Mouse (Mus musculus) right cerebral cortex, postnatal 10 days (tissue): ENCODE results near the gene Cnpy2.
A peak's percentile ranks its signal among the peaks of the same experiment; 100 is the strongest.
"Not testable (repeated sequence)": the region's sequence is repeated elsewhere in the genome, so short reads cannot be mapped to it uniquely, and the experiment has no call there.

Experiments used
- DNase-seq, 2 experiments: peaks; one replicate each; pipeline ENCODE4 v3.0.0; 2021; ENCODE audit warnings: low spot score in 2 of 2

Gene Cnpy2

DNA sequence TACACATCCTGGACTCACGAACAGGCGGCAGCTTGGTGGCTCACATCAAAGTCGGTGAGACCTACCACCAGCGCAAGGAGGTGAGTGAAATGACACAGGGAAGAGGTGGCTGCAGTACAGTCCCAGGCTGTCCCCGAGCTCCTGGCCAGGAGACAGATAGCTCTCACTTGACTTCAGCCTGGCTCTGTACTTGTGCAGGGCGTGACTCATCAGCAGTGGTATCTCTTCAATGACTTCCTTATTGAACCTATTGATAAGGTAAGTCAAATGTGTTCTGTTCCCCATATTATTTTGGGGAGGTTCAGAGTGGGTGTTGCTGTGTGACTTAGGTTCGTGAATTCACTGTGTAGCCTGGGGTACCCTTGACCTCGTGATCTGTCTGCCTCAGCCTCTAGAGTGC is 6.7 kb upstream of the Cnpy2 start:
- DNase-seq = no peak

DNA sequence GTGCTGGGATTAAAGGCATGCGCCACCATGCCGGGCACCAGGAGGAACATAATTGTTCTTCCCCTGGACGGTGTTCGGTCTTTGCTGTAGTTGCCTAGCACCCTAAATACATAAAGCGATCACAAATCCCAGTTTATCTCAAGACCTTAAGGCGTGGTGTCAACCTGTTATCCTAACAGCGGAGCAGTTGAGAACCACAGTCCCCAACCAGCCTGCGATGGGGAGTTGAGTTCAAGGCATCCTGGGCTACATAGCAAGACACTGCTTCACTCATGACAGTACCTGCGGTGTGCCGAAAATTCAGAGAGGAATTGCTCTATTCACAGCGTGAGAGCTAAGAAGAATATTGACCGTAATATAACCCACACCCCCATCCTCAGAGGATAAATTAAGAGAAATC is 618 bp upstream of the Cnpy2 start:
- no peak for DNase-seq

DNA sequence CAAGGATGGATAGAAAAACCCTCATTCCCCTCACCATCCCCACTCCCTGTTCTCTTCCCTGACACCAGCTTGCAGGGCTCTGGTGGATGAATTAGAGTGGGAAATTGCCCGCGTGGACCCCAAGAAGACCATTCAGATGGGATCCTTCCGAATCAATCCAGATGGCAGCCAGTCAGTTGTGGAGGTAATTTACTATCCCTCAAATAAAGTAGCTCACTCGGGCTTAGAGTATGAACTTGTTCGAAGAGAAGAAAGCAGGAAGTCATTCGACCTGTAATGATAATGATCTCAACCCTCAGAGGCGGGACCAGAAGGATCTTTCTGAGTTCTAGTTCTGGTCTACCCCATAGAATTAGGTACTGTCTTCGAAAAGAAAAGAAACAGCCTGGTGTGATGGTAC is 1.3 kb downstream of the Cnpy2 start:
- no peak for DNase-seq

DNA sequence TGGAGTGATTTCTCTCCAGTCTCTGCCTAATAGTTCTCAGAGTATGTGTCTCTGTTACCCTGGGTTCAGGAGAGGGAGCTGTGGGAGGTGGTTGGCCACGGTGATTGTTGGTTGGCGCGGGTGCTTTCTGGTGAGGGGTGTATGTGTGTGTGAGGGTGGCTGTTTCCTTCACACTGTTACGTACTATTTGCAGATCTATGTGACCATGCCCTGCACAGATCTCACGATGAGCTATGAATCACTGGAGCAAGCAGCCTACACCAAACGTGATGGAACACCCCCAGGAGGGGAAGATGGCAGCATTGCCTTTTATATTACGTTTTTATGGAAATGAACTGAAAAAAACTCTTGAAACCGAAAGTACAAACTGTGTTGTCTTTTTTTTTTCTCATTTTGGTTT is 4.6 kb downstream of the Cnpy2 start:
- DNase-seq = no peak

DNA sequence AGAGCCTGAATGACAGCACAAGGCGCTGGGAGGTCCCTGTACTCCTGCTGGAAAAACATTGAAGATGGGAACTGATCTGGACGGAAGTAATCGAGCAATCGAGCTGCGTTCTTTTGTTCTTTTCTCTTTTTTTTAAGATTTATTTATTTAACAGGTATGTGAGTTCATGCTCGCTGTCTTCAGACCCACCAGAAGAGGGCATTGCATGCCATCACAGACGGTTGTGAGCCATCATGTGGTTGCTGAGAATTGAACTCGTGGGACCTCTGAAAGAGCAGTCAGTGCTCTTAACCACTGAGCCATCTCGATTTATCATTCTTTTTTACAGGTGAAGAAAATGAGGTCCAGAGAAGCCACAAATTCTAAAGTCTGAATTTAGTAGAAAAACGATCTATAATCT is 5.4 kb downstream of the Cnpy2 start:
- DNase-seq = no peak

DNA sequence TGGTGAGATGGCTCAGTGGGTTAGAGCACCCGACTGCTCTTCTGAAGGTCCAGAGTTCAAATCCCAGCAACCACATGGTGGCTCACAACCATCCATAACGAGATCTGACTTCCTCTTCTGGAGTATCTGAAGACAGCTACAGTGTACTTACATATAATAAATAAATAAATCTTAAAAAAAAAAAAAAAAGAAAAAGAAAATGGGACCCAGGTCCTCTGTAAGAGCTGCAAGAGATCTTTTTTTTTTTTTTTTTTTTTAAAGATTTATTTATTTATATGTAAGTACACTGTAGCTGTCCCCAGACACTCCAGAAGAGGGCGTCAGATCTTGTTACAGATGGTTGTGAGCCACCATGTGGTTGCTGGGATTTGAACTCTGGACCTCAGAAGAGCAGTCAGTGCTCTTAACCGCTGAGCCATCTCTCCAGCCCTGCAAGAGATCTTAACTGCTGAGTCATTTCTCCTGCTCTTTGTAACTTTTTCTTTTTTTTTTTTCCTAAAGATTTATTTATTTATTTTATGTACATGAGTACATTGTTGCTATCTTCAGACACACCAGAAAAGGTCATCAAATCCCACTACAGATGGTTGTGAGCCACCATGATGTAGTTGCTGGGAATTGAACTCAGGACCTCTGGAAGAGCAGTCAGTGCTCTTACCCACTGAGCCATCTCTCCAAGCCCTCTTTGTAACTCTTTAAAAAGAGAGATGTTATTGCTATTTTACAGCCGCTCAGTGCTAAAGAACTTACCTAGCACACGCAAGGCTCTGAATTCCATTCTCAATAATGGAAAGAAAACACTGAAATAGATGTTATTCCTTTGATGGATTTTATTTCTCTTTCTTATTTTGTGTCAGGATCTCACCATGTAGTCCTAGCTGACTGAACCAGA is 10.3 kb downstream of the Cnpy2 start:
- not testable (repeated sequence) for DNase-seq

DNA sequence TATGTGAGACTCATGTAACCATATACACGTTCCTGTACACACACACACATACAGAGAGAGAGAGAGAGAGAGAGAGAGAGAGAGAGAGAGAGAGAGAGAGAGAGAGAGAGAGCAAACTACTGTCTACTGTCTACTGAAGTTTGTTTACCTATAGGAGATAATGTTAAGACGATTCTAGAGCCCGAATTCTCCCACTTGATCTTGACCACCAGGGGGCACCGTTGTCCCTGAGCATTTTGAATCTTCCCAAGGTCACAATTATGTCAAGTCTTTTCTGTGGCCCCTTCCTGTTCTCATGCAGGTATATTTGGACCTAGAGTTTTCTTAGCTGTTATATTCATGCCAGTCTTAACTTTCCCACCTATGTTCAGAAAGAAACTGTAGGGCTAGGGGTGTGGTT is 13.3 kb downstream of the Cnpy2 start:
- peak in 1 of 2 experiments; percentile 65 for DNase-seq

DNA sequence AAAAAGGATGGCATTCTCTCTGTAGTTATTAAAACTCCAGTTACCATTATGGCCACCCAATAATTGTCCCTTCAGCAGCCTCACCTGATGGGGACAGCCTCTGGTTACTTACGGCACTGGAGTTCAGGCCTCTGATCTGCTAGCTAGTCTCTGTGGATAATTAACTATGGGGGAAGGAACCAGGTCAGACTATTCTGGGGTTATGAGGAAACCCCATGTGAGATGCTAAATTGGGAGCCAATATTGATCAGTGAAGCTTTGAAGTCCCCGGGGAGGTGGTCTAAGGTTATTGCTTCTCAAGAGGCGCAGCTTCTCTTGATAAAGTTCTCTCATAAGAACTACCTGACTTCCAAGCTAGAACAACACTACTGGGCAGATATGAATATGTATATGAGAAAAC is 13.9 kb downstream of the Cnpy2 start:
- DNase-seq = no peak

DNA sequence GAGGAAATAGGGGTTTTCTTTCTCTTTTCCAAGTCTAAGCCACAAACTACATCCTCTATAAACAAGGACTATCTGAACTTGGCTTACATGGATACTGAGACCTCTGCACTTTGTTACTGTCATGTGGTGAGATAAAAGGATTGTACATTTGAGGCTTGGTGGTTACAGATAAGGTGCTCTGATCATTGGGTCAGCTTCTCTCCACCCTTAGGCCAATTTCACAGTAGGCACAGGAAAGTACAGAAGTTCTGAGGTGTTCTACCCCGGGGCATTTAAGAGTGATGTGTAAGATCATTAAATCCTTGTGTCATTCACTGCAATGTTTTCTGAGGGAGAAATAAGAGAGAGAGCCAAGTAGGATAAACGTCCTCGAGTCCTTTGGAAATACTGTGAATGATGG is 14.3 kb downstream of the Cnpy2 start:
- DNase-seq = no peak

DNA sequence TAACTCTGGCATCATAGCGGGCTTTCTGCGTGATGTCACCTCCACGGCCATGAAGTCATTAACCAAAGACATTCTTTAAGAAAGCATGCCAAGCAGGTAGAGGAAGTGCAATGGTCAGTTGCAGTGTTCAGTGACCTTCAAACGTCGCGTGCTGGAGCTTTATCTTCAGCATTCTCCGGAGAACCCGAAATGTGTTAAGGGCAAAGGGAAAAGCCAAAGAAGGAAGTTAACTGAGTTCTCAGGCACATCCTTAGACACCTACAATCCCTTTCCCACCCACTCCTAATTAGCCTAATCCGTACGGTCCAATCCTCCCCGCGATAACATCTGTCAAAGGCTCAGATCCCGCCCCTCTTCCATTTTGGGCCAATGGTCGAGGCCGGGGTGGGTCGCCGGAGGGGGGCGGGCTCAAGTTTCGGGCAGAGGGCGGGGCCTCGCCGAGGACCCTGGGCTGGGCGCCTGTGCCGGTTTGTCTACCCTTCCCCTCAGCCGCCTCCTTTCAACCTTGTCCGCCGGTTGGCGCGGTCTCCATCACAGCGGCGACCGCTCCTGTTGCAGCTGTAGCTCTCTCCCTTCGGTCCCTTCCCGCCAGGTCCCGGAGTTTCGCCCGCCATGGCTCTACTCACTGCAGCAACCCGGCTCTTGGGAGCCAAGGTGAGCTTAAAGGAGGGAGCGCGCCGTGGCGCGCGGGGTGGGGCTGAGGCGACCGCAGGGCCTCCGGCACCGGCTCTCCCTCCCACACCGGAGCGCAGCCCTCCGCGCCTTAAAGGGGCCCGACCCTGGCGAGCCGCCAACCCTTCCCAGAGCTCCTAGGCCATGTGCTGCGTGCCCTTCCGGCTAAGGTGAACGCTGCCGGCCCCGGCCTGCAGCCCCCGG is 15.3 kb downstream of the Cnpy2 start, which contains the start of gene Cs:
Cs (plus strand) TSS at position 429 of the 876 bp plus-strand sequence.
- DNase-seq = peak; percentile 98

DNA sequence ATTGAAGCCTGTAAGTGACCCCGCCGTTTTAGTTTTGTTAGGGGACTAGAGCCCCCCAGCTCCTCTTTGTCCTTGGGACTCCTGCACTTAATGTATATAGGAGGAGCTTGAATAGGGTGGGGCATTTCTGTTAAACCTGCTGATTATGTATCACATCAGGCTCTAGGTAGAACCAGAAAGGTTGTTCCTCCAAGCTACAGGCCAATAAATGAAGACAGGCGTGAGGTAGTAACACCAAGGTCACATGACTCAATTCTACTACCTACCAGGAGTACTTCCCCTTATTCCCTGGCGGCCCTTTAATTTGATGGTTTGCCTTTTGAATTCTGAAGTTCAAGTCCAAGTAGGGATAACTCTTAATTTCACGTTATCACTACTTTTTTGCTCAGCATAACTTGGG is 16.2 kb downstream of the Cnpy2 start:
- no peak for DNase-seq

DNA sequence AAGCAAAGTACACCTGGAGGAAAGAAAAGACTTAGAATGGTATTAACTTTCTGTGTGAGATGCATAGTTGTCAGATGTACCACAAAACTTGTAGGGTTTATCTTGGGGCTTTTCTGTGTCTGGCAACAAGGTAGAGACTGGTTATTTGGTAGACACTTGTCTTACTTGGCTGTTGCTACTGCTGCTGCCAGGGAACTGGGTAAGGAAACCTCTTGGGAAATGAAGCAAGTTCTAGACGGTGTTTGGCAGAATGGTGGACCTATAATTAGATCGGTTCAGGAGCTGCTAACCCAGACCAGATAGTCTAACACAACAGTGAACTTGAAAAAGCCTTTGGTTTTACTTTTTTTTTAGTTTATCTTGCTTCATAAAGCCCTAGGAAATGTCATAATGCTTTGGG is 16.7 kb downstream of the Cnpy2 start:
- DNase-seq = no peak

DNA sequence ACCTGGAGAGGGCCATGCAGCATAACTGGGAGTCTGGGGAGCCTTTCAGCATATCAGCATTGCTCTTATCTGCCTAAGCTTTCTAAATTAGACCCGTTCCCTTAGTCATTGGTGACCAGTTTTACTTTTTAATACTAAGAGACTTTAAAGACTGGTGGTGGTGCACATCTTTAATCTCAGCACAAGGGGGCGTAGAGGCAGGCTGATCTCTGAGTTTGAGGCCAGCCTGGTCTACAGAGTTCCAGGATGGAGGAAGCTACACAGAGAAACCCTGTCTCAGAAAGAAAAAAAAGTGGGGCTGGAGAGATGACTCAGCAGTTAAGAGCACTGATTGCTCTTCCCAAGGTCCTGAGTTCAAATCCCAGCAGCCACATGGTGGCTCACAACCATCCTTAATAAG is 18.0 kb downstream of the Cnpy2 start:
- DNase-seq = no peak

DNA sequence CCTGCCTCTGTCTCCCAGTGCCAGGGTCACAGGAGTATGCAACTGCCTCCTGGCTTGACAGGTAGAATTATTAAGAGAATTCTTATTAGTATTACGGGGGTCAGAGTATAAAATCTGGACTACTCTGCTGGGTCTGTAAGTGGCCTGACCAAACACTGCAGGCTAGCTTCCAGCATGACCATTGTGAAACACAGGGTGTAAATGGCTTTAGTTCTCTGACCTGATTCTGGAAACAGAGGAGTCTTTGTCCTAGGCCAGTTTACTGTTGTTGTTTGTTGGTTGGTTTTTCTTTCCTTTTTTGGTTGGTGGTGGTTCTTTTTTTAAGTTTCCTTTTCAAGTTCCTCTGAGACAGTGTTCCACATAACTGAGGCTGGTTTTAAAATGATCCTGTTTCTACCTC is 21.2 kb downstream of the Cnpy2 start:
- no peak for DNase-seq

DNA sequence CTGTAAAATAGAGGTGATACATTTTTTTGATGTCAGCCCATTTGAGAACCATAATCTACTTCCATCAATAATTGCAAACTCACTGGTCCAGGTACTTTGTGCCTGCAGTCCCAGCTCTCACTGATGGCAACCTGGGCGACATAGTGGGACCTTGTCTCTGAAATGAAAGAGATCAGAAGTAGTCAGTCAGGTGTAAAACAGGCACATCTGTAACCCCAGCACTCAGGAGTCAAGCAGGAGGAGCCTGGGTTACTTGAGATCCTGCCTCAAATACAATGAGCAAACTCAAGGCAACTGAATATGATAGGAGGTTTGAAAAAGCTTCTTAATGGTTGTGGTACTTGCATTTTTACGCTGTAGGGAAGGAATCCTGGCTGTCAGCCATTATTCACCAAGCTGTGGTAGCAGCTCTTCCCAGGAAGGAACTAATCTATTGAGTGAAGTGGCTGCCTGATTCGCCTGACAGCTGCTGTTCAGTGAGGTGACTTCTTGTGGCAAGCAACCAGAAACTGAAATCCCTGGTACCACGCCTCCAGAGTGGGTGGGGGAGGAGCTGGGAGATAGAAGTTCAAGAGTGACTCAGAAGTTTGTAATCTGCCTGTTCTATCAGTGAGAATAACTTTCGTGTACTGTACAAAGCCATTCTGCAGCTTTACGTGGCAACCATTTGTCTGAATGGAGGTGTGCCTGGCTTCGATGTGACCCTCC is 22.5 kb downstream of the Cnpy2 start:
- DNase-seq = peak; percentile 68 to 78

DNA sequence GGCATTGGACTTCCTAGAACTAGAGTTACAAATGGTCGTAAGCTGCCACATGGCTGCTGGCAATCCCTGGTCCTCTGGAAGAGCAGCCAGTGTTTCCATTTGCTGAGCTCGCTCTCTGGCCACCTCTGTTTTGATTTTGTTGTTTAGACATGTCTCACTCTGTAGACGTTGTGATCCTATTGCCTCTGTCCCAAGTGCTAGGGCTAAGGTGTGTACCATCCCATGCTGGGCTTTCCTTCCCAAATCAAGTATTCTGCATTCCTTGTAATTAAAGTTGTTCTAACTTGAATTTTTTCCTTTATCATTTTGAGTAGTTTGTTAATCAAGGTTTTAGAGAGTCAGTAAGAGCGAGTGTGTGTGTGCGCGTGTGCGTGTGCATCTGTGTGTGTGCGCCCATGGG is 25.3 kb downstream of the Cnpy2 start:
- DNase-seq = no peak

DNA sequence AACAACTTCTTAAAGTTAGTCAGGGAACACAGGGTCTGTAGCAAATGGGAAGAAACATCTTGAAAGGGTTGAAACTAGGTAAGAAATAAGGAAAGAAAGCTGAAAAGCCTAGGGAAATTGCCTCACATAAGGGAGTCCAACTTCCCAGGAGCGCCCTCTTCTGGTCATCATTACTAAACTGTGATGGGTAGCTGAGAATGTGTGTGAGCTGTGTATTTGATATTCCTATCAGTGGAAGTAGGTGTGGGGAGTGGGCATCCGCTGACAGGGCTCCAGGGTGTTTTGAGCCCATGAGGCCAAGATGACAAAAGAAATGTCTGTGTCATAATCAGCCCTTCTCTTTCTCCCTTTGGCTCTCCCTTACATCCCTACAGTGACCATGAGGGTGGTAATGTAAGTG is 36.5 kb downstream of the Cnpy2 start:
- peak in 1 of 2 experiments; percentile 59 for DNase-seq

DNA sequence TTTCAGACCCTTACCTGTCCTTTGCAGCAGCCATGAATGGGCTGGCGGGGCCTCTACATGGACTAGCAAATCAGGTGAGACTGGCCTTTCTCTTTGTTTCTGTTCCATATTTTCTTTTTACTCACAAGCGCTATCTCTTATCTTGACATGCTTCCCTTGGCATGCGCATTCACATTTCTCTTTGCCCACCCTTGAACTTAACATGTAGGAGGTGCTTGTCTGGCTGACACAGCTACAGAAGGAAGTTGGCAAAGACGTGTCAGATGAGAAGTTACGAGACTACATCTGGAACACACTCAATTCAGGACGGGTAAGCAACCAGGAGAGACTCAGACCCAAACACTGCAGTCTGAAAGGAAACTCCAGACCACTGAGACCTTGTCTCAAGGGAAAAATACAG is 37.0 kb downstream of the Cnpy2 start:
- peak in 1 of 2 experiments; percentile 11 for DNase-seq

DNA sequence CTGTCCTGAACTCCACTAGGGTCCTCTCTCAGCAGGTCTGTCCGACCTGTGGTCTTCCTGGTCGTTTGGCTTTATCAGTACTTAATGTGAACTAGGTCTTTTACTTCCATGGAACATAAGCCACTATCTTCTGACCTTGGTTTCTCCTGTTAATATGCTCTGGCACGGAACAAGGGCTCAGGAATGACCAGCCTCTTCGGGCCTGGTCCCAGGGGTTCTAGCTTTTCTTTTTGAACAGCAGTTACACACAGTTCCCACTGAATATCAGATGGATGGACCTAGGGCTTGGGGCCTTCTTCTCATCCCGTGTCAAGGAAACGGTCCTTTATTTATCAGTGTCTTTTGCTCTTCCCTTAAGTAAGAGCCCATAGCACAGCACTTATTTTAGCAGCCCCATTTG is 39.6 kb downstream of the Cnpy2 start:
- DNase-seq = no peak

DNA sequence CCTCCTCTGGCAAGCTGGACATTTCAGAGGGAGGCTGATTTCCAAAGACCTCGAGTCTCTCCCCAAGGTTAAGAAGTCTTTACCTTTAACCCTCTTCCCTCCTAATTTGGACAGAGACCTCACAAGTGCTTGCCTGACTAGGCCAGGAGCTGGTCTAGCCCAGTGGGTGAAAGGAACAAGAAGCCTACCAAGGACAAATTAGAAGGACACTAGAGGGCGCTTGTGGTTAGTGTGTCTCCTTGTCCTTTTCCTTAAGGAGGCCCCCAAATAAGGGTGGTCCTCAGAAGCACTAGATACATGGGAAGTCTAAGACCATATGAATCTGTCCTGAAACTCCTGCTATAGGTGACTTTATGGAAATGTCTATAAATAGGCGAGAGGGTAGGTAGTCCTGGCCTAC is 40.3 kb downstream of the Cnpy2 start:
- DNase-seq = no peak

DNA sequence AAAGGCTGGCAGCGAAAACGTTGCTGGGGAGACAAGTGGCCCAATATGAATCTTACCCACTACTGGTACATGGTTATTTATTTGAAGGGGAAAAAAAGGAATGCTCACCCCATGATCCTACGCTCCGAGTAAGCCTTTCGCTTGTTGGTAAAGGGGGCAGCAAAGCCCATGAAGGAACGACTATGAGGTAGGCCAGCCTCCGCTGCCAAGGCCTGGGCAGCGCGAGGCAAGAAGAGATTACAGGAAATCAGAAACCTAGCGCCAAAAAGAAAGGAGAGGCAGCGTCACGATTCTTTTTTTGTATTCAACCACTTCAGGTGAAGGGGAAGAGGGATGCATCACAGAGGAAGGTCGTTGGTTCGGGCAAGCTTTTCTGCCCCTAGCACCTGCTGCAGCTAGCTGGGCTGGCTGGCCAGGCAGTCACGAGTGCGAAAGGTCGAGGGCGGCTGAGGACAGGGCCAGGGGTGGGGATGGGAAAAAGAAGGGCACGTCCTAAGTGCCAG is 45.7 kb downstream of the Cnpy2 start:
- no peak for DNase-seq
